Mouse (Mus musculus) forebrain, embryonic 13.5 days (tissue): ENCODE data around the gene Gm4513. TPM values are rescaled to one million over a fixed set of nuclear protein-coding genes. Genes with fewer than 3 reads are reported as not detected.
"Not testable (repeated sequence)": the region's sequence is repeated elsewhere in the genome, so short reads cannot be mapped to it uniquely, and the experiment has no call there.

Experiments used
- ATAC-seq: fragments of 200-750 bp; cut with Nextera tagmentation; 2 replicates; pipeline ENCODE4 v1.8.0; 2017
- H3K27ac ChIP-seq: fragments of 300-500 bp; sonication (generic); 2 replicates; pipeline ENCODE4 v1.5.1; 2015; ENCODE audit warnings: inconsistent platforms, mild to moderate bottlenecking, moderate library complexity
- H3K27me3 ChIP-seq: fragments of 300-500 bp; sonication (generic); 2 replicates; pipeline ENCODE4 v1.6.1; 2015; ENCODE audit warnings: mild to moderate bottlenecking, inconsistent platforms
- H3K36me3 ChIP-seq: fragments of 300-500 bp; sonication (generic); 2 replicates; pipeline ENCODE4 v1.6.1; 2015; ENCODE audit warnings: mild to moderate bottlenecking, inconsistent platforms; ENCODE audit not compliant: poor library complexity, severe bottlenecking
- H3K4me1 ChIP-seq: fragments of 300-500 bp; sonication (generic); 2 replicates; pipeline ENCODE4 v1.6.1; 2015; ENCODE audit warnings: inconsistent platforms
- H3K4me2 ChIP-seq: fragments of 300-500 bp; sonication (generic); 2 replicates; pipeline ENCODE4 v1.6.1; 2015; ENCODE audit warnings: inconsistent platforms, mild to moderate bottlenecking, moderate library complexity
- H3K4me3 ChIP-seq: fragments of 300-500 bp; sonication (generic); 2 replicates; pipeline ENCODE4 v1.5.1; 2015; ENCODE audit warnings: mild to moderate bottlenecking, inconsistent platforms
- H3K9ac ChIP-seq: fragments of 300-500 bp; sonication (generic); 2 replicates; pipeline ENCODE4 v1.6.1; 2015; ENCODE audit warnings: mild to moderate bottlenecking, inconsistent platforms
- H3K9me3 ChIP-seq: fragments of 300-500 bp; sonication (generic); replicated peaks from 2 replicates; pipeline ENCODE4 v1.6.1; 2016; ENCODE audit warnings: inconsistent platforms
- WGBS: fragments of 180-500 bp; shearing (Covaris S2); methylation state at CpG from one replicate; pipeline ENCODE4 v1.1.7; 2015; 5-methylcytosine and 5-hydroxymethylcytosine counted together
- polyA plus RNA-seq: library from polyadenylated mRNA; unstranded; fragments of >200 nt; fragmentation: Nextera tagmentation; extraction: Ambion mirVana; gene quantifications from 2 replicates; pipeline ENCODE4 v1.2.1, GENCODE M21; 2015

The Gm4513 gene
- polyA plus RNA-seq = not detected in 2 replicates

DNA sequence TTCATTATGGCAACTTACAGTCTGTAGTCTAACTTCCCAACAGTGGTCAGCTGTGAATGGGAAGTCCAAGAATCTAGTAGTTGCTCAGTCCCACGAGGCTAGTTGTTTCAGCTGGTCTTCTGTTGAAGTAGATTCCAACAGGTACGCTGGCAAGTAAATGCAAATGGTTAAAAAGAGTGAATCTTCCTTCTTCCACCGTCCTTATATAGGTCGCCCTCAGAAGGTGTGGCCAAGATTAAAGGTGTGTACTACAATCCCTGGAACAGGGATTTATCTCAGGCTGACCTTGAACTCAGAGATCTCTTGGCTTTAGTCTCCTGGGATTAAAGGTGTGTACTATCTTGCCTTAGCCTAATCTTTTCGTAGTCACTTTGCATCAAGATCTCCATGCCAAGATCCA, at the start of gene Gm4513:
Gene Gm4513 (minus strand): TSS at position 101 of the 400 bp plus-strand sequence.
- H3K9ac ChIP-seq, ATAC-seq, H3K4me2 ChIP-seq, H3K9me3 ChIP-seq, H3K36me3 ChIP-seq, H3K4me1 ChIP-seq, H3K4me3 ChIP-seq, H3K27ac ChIP-seq, H3K27me3 ChIP-seq: not testable (repeated sequence)
- WGBS = 85% methylated on average over 3 of the region's 5 CpGs

GRCm38 (mm10) chr7:20576141-20576540, 22.7 kb downstream of the Gm4513 start, which contains the start of gene Gm4141:
Gm4141 (minus strand) TSS chr7:20576241.
- not testable (repeated sequence) for H3K9me3 ChIP-seq, H3K36me3 ChIP-seq, H3K9ac ChIP-seq, ATAC-seq, H3K4me1 ChIP-seq, H3K4me2 ChIP-seq, H3K4me3 ChIP-seq, H3K27me3 ChIP-seq, H3K27ac ChIP-seq
- WGBS = no CpG with 5 or more reads among the region's 3 CpGs

DNA sequence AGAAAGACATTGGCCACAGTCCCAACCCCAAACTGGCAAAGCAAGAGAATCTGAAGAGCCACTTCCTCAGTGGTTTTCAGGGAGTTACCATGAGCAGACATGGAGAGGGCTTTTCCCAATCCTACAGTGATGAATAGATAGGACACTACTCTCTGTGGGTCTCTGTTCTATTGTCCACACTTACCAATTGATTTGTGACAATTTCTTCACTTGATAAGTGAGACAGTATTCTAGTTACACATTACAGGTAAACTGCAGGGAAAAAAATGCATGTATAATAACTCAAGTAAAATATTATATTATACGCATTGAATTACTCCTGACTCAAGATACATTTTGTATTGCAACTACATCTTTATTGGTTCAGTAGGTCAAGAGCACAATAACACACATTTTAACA, 53.2 kb downstream of the Gm4513 start, which contains the start of gene Gm5726:
Gene Gm5726 (minus strand): TSS at position 101 of the 400 bp plus-strand sequence.
- H3K4me1 ChIP-seq, H3K27ac ChIP-seq, H3K9me3 ChIP-seq, ATAC-seq, H3K36me3 ChIP-seq, H3K4me3 ChIP-seq, H3K27me3 ChIP-seq, H3K4me2 ChIP-seq, H3K9ac ChIP-seq: not testable (repeated sequence)
- WGBS = no CpG with 5 or more reads among the region's 1 CpGs

Other genes starting within 250 kb of the Gm4513 start
- not detected in 2 replicates for gene Gm5728, start 223.6 kb downstream of the Gm4513 start, polyA plus RNA-seq
- not detected in 2 replicates for gene Vmn1r100, start 181.1 kb downstream of the Gm4513 start, polyA plus RNA-seq
- gene Vmn1r101, start 156.4 kb downstream of the Gm4513 start, polyA plus RNA-seq = not detected in 2 replicates
- not detected in 2 replicates for gene Gm10670, start 124.1 kb downstream of the Gm4513 start, polyA plus RNA-seq
- not detected in 2 replicates for gene Vmn1r103, start 88.5 kb downstream of the Gm4513 start, polyA plus RNA-seq
- not detected in 2 replicates for gene Vmn1r104, start 65.2 kb downstream of the Gm4513 start, polyA plus RNA-seq
- gene Gm5726, start 53.3 kb downstream of the Gm4513 start, polyA plus RNA-seq = not detected in 2 replicates
- not detected in 2 replicates for gene Gm4141, start 22.8 kb downstream of the Gm4513 start, polyA plus RNA-seq
- not detected in 2 replicates for gene Vmn1r107, start 69.9 kb upstream of the Gm4513 start, polyA plus RNA-seq
- not detected in 2 replicates for gene Vmn1r111, start 104.2 kb upstream of the Gm4513 start, polyA plus RNA-seq
- gene Gm10668, start 131.6 kb upstream of the Gm4513 start, polyA plus RNA-seq = not detected in 2 replicates
- gene Vmn1r112, start 172.2 kb upstream of the Gm4513 start, polyA plus RNA-seq = not detected in 2 replicates
- gene Vmn1r113, start 188.3 kb upstream of the Gm4513 start, polyA plus RNA-seq = not detected in 2 replicates
- gene Vmn1r114, start 213.2 kb upstream of the Gm4513 start, polyA plus RNA-seq = not detected in 2 replicates
- not detected in 2 replicates for gene Vmn1r115, start 246.0 kb upstream of the Gm4513 start, polyA plus RNA-seq